Comparison of ENCODE assay signal across 8 mouse cellular contexts in the genomic region with DNA sequence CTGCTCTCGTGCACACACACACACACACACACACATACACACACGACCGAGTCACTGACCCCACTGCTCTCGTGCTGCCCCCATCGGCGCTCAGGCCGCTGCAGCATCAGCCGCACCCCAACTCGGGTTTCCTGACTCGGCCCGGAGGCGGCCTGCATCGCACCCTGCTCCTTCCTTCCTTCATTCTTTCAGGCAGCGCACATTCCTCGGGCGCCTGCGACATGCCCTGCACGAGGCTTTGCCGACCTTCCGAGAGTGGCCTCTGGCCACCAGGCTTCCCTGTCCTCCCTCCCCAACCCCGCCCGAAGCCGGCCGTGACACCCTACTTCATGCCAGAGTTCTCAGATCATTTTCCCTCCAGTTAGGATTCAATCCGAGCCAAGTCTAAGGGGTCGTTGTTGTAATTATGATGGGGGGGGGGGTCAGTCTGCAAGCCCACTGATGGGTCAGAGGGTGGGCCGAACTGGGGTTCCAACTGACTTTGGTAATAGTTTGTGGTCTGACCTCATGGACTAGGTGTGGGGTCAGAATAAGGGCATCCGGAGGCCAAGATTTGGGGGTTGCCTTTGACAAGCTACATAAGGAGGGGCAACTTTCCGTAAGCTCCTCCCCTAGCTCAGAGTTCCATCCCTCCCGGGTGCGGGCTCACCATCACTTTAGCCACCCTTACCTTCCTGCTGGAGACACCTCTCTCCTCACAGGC. TPM values are rescaled to one million over a fixed set of nuclear protein-coding genes. Genes with fewer than 3 reads are reported as not detected.
DNase-seq lines count a peak whose midpoint lies in the region; ATAC-seq and TF ChIP-seq lines count a peak whose summit lies in the region.

No protein-coding gene starts in this region.

- H3K4me2 ChIP-seq in lung, embryonic 14.5 days, result peak overlapping the region; percentile 75

- WGBS in heart, adult 2 months, result 21% methylated on average over 31 of the region's 31 CpGs
- 11% methylated on average over 31 of the region's 31 CpGs for WGBS in kidney, adult 2 months
- 4% methylated on average over 31 of the region's 31 CpGs for WGBS in lung, embryonic 14.5 days

- intact Hi-C loops in heart, adult 2 months (cut with DNase I), result loop anchor here (2.0 kb wide), 1 partner anchor 78 kb away; no protein-coding TSS in a partner anchor

- H3K9me3 ChIP-seq in lung, embryonic 14.5 days (ENCODE audit: low read depth, low read length), result no peaks in the 10 kb centered on the region; the same call in 1 of the 2 replicates

- H3K27ac ChIP-seq in brown adipose tissue, adult 24 weeks (replicated peaks; ENCODE audit: low read depth, low read length), result peak overlapping the region; percentile 95
- peak overlapping the region; percentile 93 for H3K27ac ChIP-seq in heart, adult 2 months
- peak overlapping the region; percentile 88 for H3K27ac ChIP-seq in kidney, adult 2 months (ENCODE audit: insufficient read depth, low read depth, low read length)
- peak overlapping the region; percentile 100 for H3K27ac ChIP-seq in lung, embryonic 14.5 days (ENCODE audit: low read depth)

- TF ChIP-seq CTCF in heart, adult 2 months (IDR thresholded peaks at IDR 0.05), result peak; percentile 17; the same call in 1 of the 2 replicates
- no peak for TF ChIP-seq CTCF in kidney, adult 2 months (conservative IDR thresholded peaks at IDR 0.05; ENCODE audit: insufficient read depth, insufficient read length, low read depth, low read length)
- peak; percentile 35; the same call in 1 of the 2 replicates for TF ChIP-seq CTCF in lung, embryonic 14.5 days (IDR thresholded peaks at IDR 0.05; ENCODE audit: low read depth)

- DNase-seq in ES-CJ7 (ENCODE audit: low read depth, low spot score), result peak; percentile 70
- peak; percentile 77 to 81 for DNase-seq in heart, adult 2 months
- peak; percentile 87 for DNase-seq in kidney, adult 2 months
- peak; percentile 81 for DNase-seq in lung, embryonic 14.5 days
- peak; percentile 62 to 64 for DNase-seq in spleen, postnatal 36 days (ENCODE audit: low spot score in 2 of 2)
- no peak for DNase-seq in MN1 (ENCODE audit: low spot score)
- DNase-seq in c-Kit-positive CD71-positive TER-119-positive erythroid progenitor cells, embryonic 14.5 days (ENCODE audit: low spot score), result no peak

- H3K9ac ChIP-seq in heart, adult 2 months (ENCODE audit: low read depth, low read length), result peak overlapping the region; percentile 60
- 0 out of 2 replicates have a peak overlapping the region, but pooled peaks have one; percentile 23 for H3K9ac ChIP-seq in lung, embryonic 14.5 days

- ATAC-seq in lung, embryonic 14.5 days (ENCODE audit: insufficient read depth), result peak; percentile 10

- no peak for TF ChIP-seq POLR2A in heart, adult 2 months (IDR thresholded peaks at IDR 0.05; ENCODE audit: insufficient read depth, low read depth, low read length)
- TF ChIP-seq POLR2A in kidney, adult 2 months (IDR thresholded peaks at IDR 0.05; ENCODE audit: low read depth, low read length), result no peak

- H3K36me3 ChIP-seq in heart, adult 2 months (ENCODE audit: control insufficient read depth, insufficient read depth, low read length), result peaks cover 3% of the 10 kb centered on the region
- H3K36me3 ChIP-seq in kidney, adult 2 months (ENCODE audit: control insufficient read depth, insufficient read depth, low read length), result no peaks in the 10 kb centered on the region; the same call in 1 of the 2 replicates
- H3K36me3 ChIP-seq in lung, embryonic 14.5 days (ENCODE audit: insufficient read depth), result peaks cover 15% of the 10 kb centered on the region

- H3K27me3 ChIP-seq in heart, adult 2 months (ENCODE audit: control insufficient read depth, insufficient read depth, low read length), result no peaks in the 10 kb centered on the region
- no peaks in the 10 kb centered on the region for H3K27me3 ChIP-seq in kidney, adult 2 months (replicated peaks; ENCODE audit: control insufficient read depth, insufficient read depth, low read length)
- H3K27me3 ChIP-seq in lung, embryonic 14.5 days (ENCODE audit: insufficient read depth, low read length), result no peaks in the 10 kb centered on the region

- TF ChIP-seq EP300 in heart, adult 2 months (IDR thresholded peaks at IDR 0.05; ENCODE audit: insufficient read depth, low read depth, low read length), result peak; percentile 40; the same call in 1 of the 2 replicates

- H3K79me2 ChIP-seq in heart, adult 2 months (replicated peaks; ENCODE audit: control insufficient read depth, insufficient read depth, low read length), result no peaks in the 10 kb centered on the region

- peak overlapping the region; percentile 50 for H3K4me3 ChIP-seq in brown adipose tissue, adult 24 weeks (ENCODE audit: insufficient read depth, low read depth, low read length)
- peak overlapping the region; percentile 28 for H3K4me3 ChIP-seq in heart, adult 2 months
- H3K4me3 ChIP-seq in kidney, adult 2 months (ENCODE audit: insufficient read depth, low read depth, low read length), result peak overlapping the region; percentile 9; the same call in 1 of the 2 replicates
- H3K4me3 ChIP-seq in lung, embryonic 14.5 days (ENCODE audit: low read depth, low read length), result peak overlapping the region; percentile 34

- no peaks in the 10 kb centered on the region; the same call in 1 of the 2 replicates for H3K4me1 ChIP-seq in brown adipose tissue, adult 24 weeks (ENCODE audit: control insufficient read depth, insufficient read depth, insufficient read length, low read length)
- H3K4me1 ChIP-seq in heart, adult 2 months (ENCODE audit: control insufficient read depth, insufficient read depth, low read length), result peaks cover 6% of the 10 kb centered on the region
- peaks cover 11% of the 10 kb centered on the region; the same call in 1 of the 2 replicates for H3K4me1 ChIP-seq in kidney, adult 2 months (ENCODE audit: control insufficient read depth, insufficient read depth, low read length)
- H3K4me1 ChIP-seq in lung, embryonic 14.5 days (ENCODE audit: insufficient read depth), result peaks cover 23% of the 10 kb centered on the region

RNA-seq across cellular contexts. Expression of a gene that starts 5.2 kb away (rescaled TPM):
- 75.0 and 78.1 TPM in 2 replicates for polyA plus RNA-seq in brown adipose tissue, adult 24 weeks (2012; ENCODE audit: insufficient read depth, insufficient read length, missing spikeins)
- total RNA-seq in heart, adult 2 months (2021), result 10 to 100 TPM; 56.8 to 58.8 TPM
- polyA plus RNA-seq in heart, adult 2 months (2012; rRNA removed), result 92.1 and 120 TPM in 2 replicates
- polyA plus RNA-seq in kidney, adult 2 months (2012; rRNA removed), result 259 and 289 TPM in 2 replicates
- polyA plus RNA-seq in lung, embryonic 14.5 days (2014; fragmentation: Nextera tagmentation; extraction: Ambion mirVana), result 469 and 477 TPM in 2 replicates

RNA-seq across cellular contexts. Expression of a gene that starts 23.7 kb away (rescaled TPM):
- polyA plus RNA-seq in brown adipose tissue, adult 24 weeks (2012; ENCODE audit: insufficient read depth, insufficient read length, missing spikeins), result 2.9 and 6.4 TPM in 2 replicates
- 1 to 10 TPM in 1 of 2 experiments, under 1 TPM in 1; 0.65 to 5.3 TPM for total RNA-seq in heart, adult 2 months (2021)
- 0.41 and 1.3 TPM in 2 replicates for polyA plus RNA-seq in heart, adult 2 months (2012; rRNA removed)
- 2.1 and 2.2 TPM in 2 replicates for polyA plus RNA-seq in kidney, adult 2 months (2012; rRNA removed)
- 5.5 and 6.5 TPM in 2 replicates for polyA plus RNA-seq in lung, embryonic 14.5 days (2014; fragmentation: Nextera tagmentation; extraction: Ambion mirVana)

RNA-seq across cellular contexts. Expression of a gene that starts 57.7 kb away (rescaled TPM):
- 1.0 and 1.2 TPM in 2 replicates for polyA plus RNA-seq in brown adipose tissue, adult 24 weeks (2012; ENCODE audit: insufficient read depth, insufficient read length, missing spikeins)
- 10 to 100 TPM in 1 of 2 experiments, 1 to 10 TPM in 1; 7.8 to 10.2 TPM for total RNA-seq in heart, adult 2 months (2021)
- 8.6 and 9.4 TPM in 2 replicates for polyA plus RNA-seq in heart, adult 2 months (2012; rRNA removed)
- polyA plus RNA-seq in kidney, adult 2 months (2012; rRNA removed), result 5.7 and 7.0 TPM in 2 replicates
- 4.4 and 5.4 TPM in 2 replicates for polyA plus RNA-seq in lung, embryonic 14.5 days (2014; fragmentation: Nextera tagmentation; extraction: Ambion mirVana)

Comparison
In these comparisons a context has a peak if more than half of its experiments do, and no peak if none do; other contexts are left out.
1. DNase-seq: peak in ES-CJ7 (single experiment), heart, adult 2 months (2 of 2), kidney, adult 2 months (single experiment), lung, embryonic 14.5 days (single experiment) and spleen, postnatal 36 days (2 of 2); none in MN1 (single experiment) and c-Kit-positive CD71-positive TER-119-positive erythroid progenitor cells, embryonic 14.5 days (single experiment).
2. Peak in every context shown above with its lines, with median percentiles within 50 percentile points of each other: H3K27ac ChIP-seq and H3K4me3 ChIP-seq.